Mouse (Mus musculus): Measurements from ENCODE around the gene Efhd1.

- TF ChIP-seq POLR2A (IDR thresholded peaks at IDR 0.05; ENCODE audit: low read depth, low read length) (no peak), CTCF (IDR thresholded peaks at IDR 0.05; ENCODE audit: borderline replicate concordance, insufficient read depth, low read length) (no peak)
Measured at GRCm38 (mm10) chr1:87350576-87350975, 86.4 kb downstream of the Efhd1 start.
